Mouse (Mus musculus) bone marrow macrophage, adult 2 months (primary cell): ENCODE measurements at regions not wholly inside any gene's neighbourhood (a gene's known extent, or its start where the extent isn't known, plus 50 kb on each side); places are given as distances from the start of the nearest gene placed in this dataset.

Source experiments
- CTCF ChIP-seq: IDR thresholded peaks from 2 replicates; pipeline ENCODE4 v1.5.1; 2012; ENCODE audit warnings: low read depth, mild to moderate bottlenecking, low read length, moderate library complexity
- POLR2A ChIP-seq: IDR thresholded peaks from 2 replicates; pipeline ENCODE4 v1.6.1; 2012; ENCODE audit warnings: mild to moderate bottlenecking, low read depth, low read length, borderline replicate concordance

- TF ChIP-seq POLR2A (no peak), CTCF (no peak)
These were observed 81.3 kb upstream of the Olig3 start for GRCm38 (mm10) chr10:19274985-19275384.
